Mouse (Mus musculus): Measurements from ENCODE around the gene Slc25a23.

Gene Slc25a23

GRCm38 (mm10) chr17:57019693-57020092 is 40.0 kb downstream of the Slc25a23 start:
- no peak for DNase-seq (ENCODE audit: low read depth, low spot score)

- DNase-seq (ENCODE audit: low read depth, low spot score): no peak
Measured at GRCm38 (mm10) chr17:57012245-57012795, 47.3 kb downstream of the Slc25a23 start.

- peak; percentile 100 for DNase-seq (ENCODE audit: low read depth, low spot score)
Measured at GRCm38 (mm10) chr17:57011236-57012141, 48.2 kb downstream of the Slc25a23 start, which contains the start of the genes Gtf2f1 and Gm17949. Gene Gtf2f1, minus strand, starts transcription at chr17:57011288. Gene Gm17949, plus strand, starts transcription at chr17:57011469.

GRCm38 (mm10) chr17:57010911-57011235 is 48.8 kb downstream of the Slc25a23 start:
- no peak for DNase-seq (ENCODE audit: low read depth, low spot score)

- DNase-seq (ENCODE audit: low read depth, low spot score): no peak
Measured at GRCm38 (mm10) chr17:57007137-57007905, 52.3 kb downstream of the Slc25a23 start.

- no peak for DNase-seq (ENCODE audit: low read depth, low spot score)
Measured at GRCm38 (mm10) chr17:57003994-57004393, 55.7 kb downstream of the Slc25a23 start.

- DNase-seq (ENCODE audit: low read depth, low spot score): no peak
Measured at GRCm38 (mm10) chr17:57001228-57001627, 58.4 kb downstream of the Slc25a23 start.

- no peak for DNase-seq (ENCODE audit: low read depth, low spot score)
Measured at GRCm38 (mm10) chr17:56999968-57000609, 59.6 kb downstream of the Slc25a23 start, which contains the start of gene Pspn. Gene Pspn, minus strand, starts transcription at chr17:57000018.

GRCm38 (mm10) chr17:56999414-56999813 is 60.2 kb downstream of the Slc25a23 start:
- DNase-seq (ENCODE audit: low read depth, low spot score): no peak

GRCm38 (mm10) chr17:56997029-56997667 is 62.5 kb downstream of the Slc25a23 start, which contains the start of gene Alkbh7:
Gene Alkbh7, plus strand, starts transcription at chr17:56997339.
- DNase-seq (ENCODE audit: low read depth, low spot score): peak; percentile 99

GRCm38 (mm10) chr17:56996506-56996905 is 63.2 kb downstream of the Slc25a23 start:
- DNase-seq (ENCODE audit: low read depth, low spot score): no peak

GRCm38 (mm10) chr17:56995046-56995445 is 64.6 kb downstream of the Slc25a23 start:
- DNase-seq (ENCODE audit: low read depth, low spot score): no peak
